ENCODE assay signal across 28 mouse cellular contexts in genomic region chr11:61278445-61279077, GRCm38 (mm10). TPM values are rescaled to one million over a fixed set of nuclear protein-coding genes. Genes with fewer than 3 reads are reported as not detected.
DNase-seq lines count a peak whose midpoint lies in the region; ATAC-seq and TF ChIP-seq lines count a peak whose summit lies in the region.
"Had no signal": no experiment of that assay in that cellular context is flagged by ENCODE, and none has a peak within 500 bp of the region (broad histone marks: within the 10 kb centered on the region; RNA-seq: fewer than 3 reads in every experiment).

No protein-coding gene starts in this region.

- no peaks in the 10 kb centered on the region for H3K36me3 ChIP-seq in lung, postnatal 0 days (ENCODE audit: insufficient read depth, low read length)
- no peaks in the 10 kb centered on the region for H3K36me3 ChIP-seq in myocyte (ENCODE audit: control insufficient read depth, insufficient read depth)
- H3K36me3 ChIP-seq: heart, embryonic 12.5 days; limb, embryonic 10.5 days; limb, embryonic 15.5 days; liver, embryonic 13.5 days; neural tube, embryonic 15.5 days had no signal

- peak; percentile 21 for DNase-seq in adrenal gland, postnatal 10 days
- DNase-seq in adrenal gland, postnatal 4 days (ENCODE audit: low spot score in 2 of 2): no peak
- peak; percentile 35 for DNase-seq in lung, postnatal 0 days (ENCODE audit: low spot score)
- no peak for DNase-seq in lung, postnatal 4 days
- DNase-seq in cerebellum, adult 11 months: no peak
- DNase-seq in spleen, adult 18-20 months: no peak
- DNase-seq in thymus, adult 18-20 months: no peak
- DNase-seq: cerebellum, adult 9-10 months; cerebellum, postnatal 36 days; gastrocnemius, postnatal 36 days; kidney, adult 9 months; kidney, postnatal 10 days; layer of hippocampus, postnatal 36 days; liver, embryonic 13.5 days; lung, adult 2 months; midbrain, embryonic 14.5 days; thymus, postnatal 25 days had no signal

- TF ChIP-seq CTCF in lung, postnatal 0 days (IDR thresholded peaks at IDR 0.05): no peak

- TF ChIP-seq POLR2A in myocyte (IDR thresholded peaks at IDR 0.05; ENCODE audit: insufficient read length, low read depth): no peak

- H3K4me2 ChIP-seq in lung, postnatal 0 days (replicated peaks; ENCODE audit: low read depth, low read length): no peak overlapping the region
- peak overlapping the region; percentile 79 for H3K4me2 ChIP-seq in myocyte (ENCODE audit: low read depth)
- H3K4me2 ChIP-seq: heart, embryonic 12.5 days; hindbrain, embryonic 14.5 days; limb, embryonic 15.5 days; liver, embryonic 13.5 days; neural tube, embryonic 15.5 days had no signal

- H3K27ac ChIP-seq in lung, postnatal 0 days (ENCODE audit: low read length): peak overlapping the region; percentile 45
- H3K27ac ChIP-seq: heart, adult 2 months; hindbrain, embryonic 14.5 days; limb, embryonic 10.5 days; liver, embryonic 13.5 days; macrophage; neural tube, embryonic 15.5 days had no signal

- TF ChIP-seq EP300 in lung, postnatal 0 days (IDR thresholded peaks at IDR 0.05): peak; percentile 60

- H3K4me3 ChIP-seq in lung, postnatal 0 days (ENCODE audit: low read depth, low read length): no peak overlapping the region
- H3K4me3 ChIP-seq in myocyte: no peak overlapping the region
- H3K4me3 ChIP-seq: heart, adult 2 months; heart, embryonic 12.5 days; limb, embryonic 10.5 days; limb, embryonic 15.5 days; liver, embryonic 13.5 days; neural tube, embryonic 15.5 days had no signal

- peaks cover 5% of the 10 kb centered on the region; the same call in 1 of the 2 replicates for H3K4me1 ChIP-seq in lung, postnatal 0 days (ENCODE audit: insufficient read depth, low read depth, low read length)
- H3K4me1 ChIP-seq: heart, embryonic 12.5 days; limb, embryonic 10.5 days; neural tube, embryonic 15.5 days had no signal

- 57% methylated on average over 8 of the region's 8 CpGs for WGBS in lung, postnatal 0 days

- no peaks in the 10 kb centered on the region for H3K79me2 ChIP-seq in myocyte (ENCODE audit: control insufficient read depth, insufficient read depth)

- H3ac ChIP-seq in myocyte (ENCODE audit: control insufficient read depth, insufficient read length): no peak overlapping the region

- H3K9ac ChIP-seq in lung, postnatal 0 days (replicated peaks; ENCODE audit: low read depth): no peak overlapping the region
- H3K9ac ChIP-seq: heart, embryonic 12.5 days; hindbrain, embryonic 14.5 days; limb, embryonic 15.5 days; liver, embryonic 13.5 days; neural tube, embryonic 15.5 days had no signal

- no peaks in the 10 kb centered on the region for H3K27me3 ChIP-seq in lung, postnatal 0 days (replicated peaks; ENCODE audit: insufficient read depth, low read length)
- H3K27me3 ChIP-seq in myocyte (ENCODE audit: control insufficient read depth, insufficient read depth, insufficient read length): no peaks in the 10 kb centered on the region
- H3K27me3 ChIP-seq: heart, embryonic 12.5 days; limb, embryonic 15.5 days; liver, embryonic 13.5 days; neural tube, embryonic 15.5 days; Patski had no signal

- no peaks in the 10 kb centered on the region for H3K9me3 ChIP-seq in lung, postnatal 0 days (ENCODE audit: low read length)
- H3K9me3 ChIP-seq: heart, embryonic 12.5 days; limb, embryonic 10.5 days; limb, embryonic 15.5 days; liver, embryonic 13.5 days; neural tube, embryonic 15.5 days had no signal

- ATAC-seq in lung, postnatal 0 days: peak; percentile 53; the same call in 1 of the 2 replicates
- ATAC-seq: forebrain, embryonic 14.5 days; intestine, postnatal 0 days; Patski had no signal

TF ChIP-seq in myocyte, 11 proteins besides CTCF, POLR2A, EP300 and RAD21:
- TF ChIP-seq CEBPB (IDR thresholded peaks at IDR 0.05; ENCODE audit: insufficient read depth, poor library complexity, severe bottlenecking) (peak; percentile 95), SRF (IDR thresholded peaks at IDR 0.05; ENCODE audit: control insufficient read depth, insufficient read length, low read depth) (no peak)

RNA-seq across cellular contexts. Expression of gene Aldh3a2, which starts 11.3 kb away (rescaled TPM):
- total RNA-seq in adrenal gland, postnatal 10 days (2021): 10 to 100 TPM; 67.7 to 74.7 TPM
- 10 to 100 TPM; 63.7 to 70.6 TPM for total RNA-seq in adrenal gland, postnatal 4 days (2021)
- 67.4 and 68.4 TPM in 2 replicates for polyA plus RNA-seq in lung, postnatal 0 days (2015; fragmentation: Nextera tagmentation; extraction: Ambion mirVana)
- polyA plus RNA-seq in myocyte (2012; fragmentation: generic; extraction: Trizol): 28.6 TPM

Comparison
In these comparisons a context has a peak if more than half of its experiments do, and no peak if none do; other contexts are left out.
1. DNase-seq: peak in adrenal gland, postnatal 10 days (single experiment) and lung, postnatal 0 days (single experiment); none in adrenal gland, postnatal 4 days (0 of 2), lung, postnatal 4 days (0 of 2), cerebellum, adult 11 months (single experiment), spleen, adult 18-20 months (0 of 2) and thymus, adult 18-20 months (0 of 2).